Mouse (Mus musculus) gastrocnemius, adult 18-20 months (tissue): ENCODE results near the gene Taf1d. TPM values are rescaled to one million over a fixed set of nuclear protein-coding genes. Genes with fewer than 3 reads are reported as not detected.

Source experiments
- microRNA-seq: library from miRNA; unstranded; fragments of <30 nt; microRNA quantifications from one replicate; pipeline ENCODE4 v1.2.0, GENCODE M21; 2021
- total RNA-seq, 2 experiments: library from RNA; stranded (reverse); gene quantifications; 2 replicates each; pipeline ENCODE4 v1.2.3; 2021

Gene Taf1d
- total RNA-seq, 2 experiments from 2014 or later, result 71.8 to 99.0 TPM

Small RNAs within 50 kb of the gene (microRNA-seq; reads per million reads assigned to microRNA genes)
- gene Gm49349, result not detected
- not detected for gene mmu-mir-7650

Other genes starting within 250 kb of the Taf1d start
- under 1 TPM; 0.31 to 0.34 TPM for gene Hephl1, start 194.1 kb upstream of the Taf1d start, total RNA-seq
- gene Vstm5, start 67.2 kb upstream of the Taf1d start, total RNA-seq, result under 1 TPM in 1 of 2 experiments, not detected in 1; 0.14 TPM
- 10 to 100 TPM in 1 of 2 experiments, 1 to 10 TPM in 1; 8.4 to 12.5 TPM for gene Med17, start 26.3 kb upstream of the Taf1d start, total RNA-seq
- 1 to 10 TPM; 3.6 to 4.0 TPM for gene 4931406C07Rik, start 234 bp downstream of the Taf1d start, total RNA-seq
- gene Cep295, start 51.6 kb downstream of the Taf1d start, total RNA-seq, result 1 to 10 TPM; 6.6 to 7.8 TPM
- gene Smco4, start 187.2 kb downstream of the Taf1d start, total RNA-seq, result 1 to 10 TPM; 9.3 to 9.5 TPM